Mouse (Mus musculus) retina, postnatal 1 day (tissue): ENCODE results near the gene Iqcj.

Experiments
- DNase-seq: peaks from one replicate; pipeline ENCODE4 v3.0.0-alpha.2; 2012

Gene Iqcj

GRCm38 (mm10) chr3:67892026-67892705 lies at the start of gene Iqcj, which contains the start of gene Iqschfp:
Iqcj (plus strand) TSS chr3:67892220.
Iqschfp (plus strand) TSS chr3:67892232.
- no peak for DNase-seq

- DNase-seq: no peak
These were observed 39.6 kb upstream of the Iqcj start for GRCm38 (mm10) chr3:67852397-67852796.

GRCm38 (mm10) chr3:67861524-67861923 lies 30.5 kb upstream of the Iqcj start:
- DNase-seq: no peak

- no peak for DNase-seq
These were observed 24.5 kb upstream of the Iqcj start for GRCm38 (mm10) chr3:67867420-67868065.

GRCm38 (mm10) chr3:67869424-67869823 lies 22.6 kb upstream of the Iqcj start:
- no peak for DNase-seq

GRCm38 (mm10) chr3:67877253-67877652 lies 14.8 kb upstream of the Iqcj start:
- no peak for DNase-seq

GRCm38 (mm10) chr3:67884335-67884734 lies 7.7 kb upstream of the Iqcj start:
- DNase-seq: peak; percentile 53

GRCm38 (mm10) chr3:67886176-67886575 lies 5.8 kb upstream of the Iqcj start:
- DNase-seq: no peak

- no peak for DNase-seq
These were observed 4.8 kb upstream of the Iqcj start for GRCm38 (mm10) chr3:67887251-67887650.

- no peak for DNase-seq
These were observed 748 bp downstream of the Iqcj start for GRCm38 (mm10) chr3:67892768-67893167.

- no peak for DNase-seq
These were observed 10.5 kb downstream of the Iqcj start for GRCm38 (mm10) chr3:67902517-67902916.

- DNase-seq: no peak
These were observed 16.6 kb downstream of the Iqcj start for GRCm38 (mm10) chr3:67908586-67908985.

GRCm38 (mm10) chr3:67918098-67918497 lies 26.1 kb downstream of the Iqcj start:
- no peak for DNase-seq

- peak; percentile 63 for DNase-seq
These were observed 26.7 kb downstream of the Iqcj start for GRCm38 (mm10) chr3:67918634-67919259.

GRCm38 (mm10) chr3:67923095-67923494 lies 31.1 kb downstream of the Iqcj start:
- no peak for DNase-seq

GRCm38 (mm10) chr3:67925453-67925852 lies 33.4 kb downstream of the Iqcj start:
- no peak for DNase-seq

GRCm38 (mm10) chr3:67930424-67931133 lies 38.6 kb downstream of the Iqcj start:
- no peak for DNase-seq

GRCm38 (mm10) chr3:67931181-67931580 lies 39.2 kb downstream of the Iqcj start:
- DNase-seq: no peak

GRCm38 (mm10) chr3:67931914-67932313 lies 39.9 kb downstream of the Iqcj start:
- DNase-seq: no peak

- no peak for DNase-seq
These were observed 43.8 kb downstream of the Iqcj start for GRCm38 (mm10) chr3:67935829-67936228.

- no peak for DNase-seq
These were observed 55.0 kb downstream of the Iqcj start for GRCm38 (mm10) chr3:67947000-67947399.

- DNase-seq: peak; percentile 5
These were observed 60.5 kb downstream of the Iqcj start for GRCm38 (mm10) chr3:67952517-67952940.

- DNase-seq: no peak
These were observed 62.5 kb downstream of the Iqcj start for GRCm38 (mm10) chr3:67954459-67955065.
